Mouse (Mus musculus): ENCODE results near the gene Olfr971. TPM values are rescaled to one million over a fixed set of nuclear protein-coding genes. Genes with fewer than 3 reads are reported as not detected.
"Not testable (repeated sequence)": the region's sequence is repeated elsewhere in the genome, so short reads cannot be mapped to it uniquely, and the experiment has no call there.

The Olfr971 gene
- not detected for total RNA-seq (2022)

GRCm38 (mm10) chr9:39836576-39836975, at the start of gene Olfr971:
Gene Olfr971 (plus strand): TSS chr9:39836876.
- not testable (repeated sequence) for DNase-seq (ENCODE audit: low spot score in 2 of 2)

GRCm38 (mm10) chr9:39790558-39790957, 46.1 kb upstream of the Olfr971 start, which contains the start of gene Olfr969:
Gene Olfr969 (plus strand): TSS chr9:39790945.
- DNase-seq (ENCODE audit: low spot score in 2 of 2) = no peak

GRCm38 (mm10) chr9:39808560-39808959, 28.1 kb upstream of the Olfr971 start, which contains the start of gene Olfr970:
Gene Olfr970 (plus strand): TSS chr9:39808860.
- no peak for DNase-seq (ENCODE audit: low spot score in 2 of 2)

- DNase-seq (ENCODE audit: low spot score in 2 of 2) = no peak
These were observed 29.4 kb downstream of the Olfr971 start, which contains the start of gene Olfr972 for GRCm38 (mm10) chr9:39866122-39866521. Gene Olfr972 (plus strand): TSS chr9:39866422.

DNA sequence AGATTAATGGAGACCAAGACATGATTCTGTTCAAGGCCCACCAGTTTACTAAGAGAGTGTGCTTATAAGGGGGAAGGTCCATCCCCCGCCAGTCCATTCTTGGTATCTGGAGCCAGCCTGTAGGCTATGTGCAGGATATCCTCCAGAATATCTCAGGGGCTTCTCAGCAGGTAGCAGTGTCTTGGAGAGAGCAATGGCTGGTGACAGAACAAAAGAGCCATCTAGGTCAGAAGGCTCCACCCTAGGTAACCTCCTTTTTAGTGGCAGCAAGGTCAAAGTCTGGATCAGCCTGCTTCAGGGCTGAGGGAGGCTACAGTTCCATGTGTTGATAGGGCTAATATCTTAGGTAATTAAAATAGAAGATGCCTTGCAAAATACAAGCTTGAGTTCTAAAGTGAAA, 35.3 kb downstream of the Olfr971 start:
- not testable (repeated sequence) for DNase-seq (ENCODE audit: low spot score in 2 of 2)

GRCm38 (mm10) chr9:39877541-39878396, 41.1 kb downstream of the Olfr971 start:
- not testable (repeated sequence) for DNase-seq (ENCODE audit: low spot score in 2 of 2)

Other genes starting within 250 kb of the Olfr971 start
- under 1 TPM; 0.16 to 0.54 (median 0.34) TPM for gene AW551984, start 232.5 kb upstream of the Olfr971 start, total RNA-seq (2022)
- not detected for gene Olfr148, start 226.2 kb upstream of the Olfr971 start, total RNA-seq (2022)
- gene Olfr960, start 215.5 kb upstream of the Olfr971 start, total RNA-seq (2022) = not detected
- not detected for gene Olfr961, start 191.8 kb upstream of the Olfr971 start, total RNA-seq (2022)
- not detected for gene Olfr963, start 169.7 kb upstream of the Olfr971 start, total RNA-seq (2022)
- gene Olfr149, start 129.8 kb upstream of the Olfr971 start, total RNA-seq (2022) = not detected
- gene Olfr965, start 125.5 kb upstream of the Olfr971 start, total RNA-seq (2022) = not detected
- gene Olfr150, start 105.9 kb upstream of the Olfr971 start, total RNA-seq (2022) = not detected
- not detected for gene Olfr967, start 90.6 kb upstream of the Olfr971 start, total RNA-seq (2022)
- gene Olfr968, start 53.6 kb upstream of the Olfr971 start, total RNA-seq (2022) = not detected
- not detected for gene Olfr969, start 45.9 kb upstream of the Olfr971 start, total RNA-seq (2022)
- not detected for gene Olfr970, start 28.0 kb upstream of the Olfr971 start, total RNA-seq (2022)
- gene Olfr972, start 29.5 kb downstream of the Olfr971 start, total RNA-seq (2022) = not detected
- gene Olfr229, start 70.5 kb downstream of the Olfr971 start, total RNA-seq (2022) = not detected
- not detected for gene Olfr974, start 100.6 kb downstream of the Olfr971 start, total RNA-seq (2022)
- gene Olfr975, start 115.2 kb downstream of the Olfr971 start, total RNA-seq (2022) = not detected
- not detected for gene Olfr976, start 124.3 kb downstream of the Olfr971 start, total RNA-seq (2022)
- gene Olfr978, start 155.2 kb downstream of the Olfr971 start, total RNA-seq (2022) = not detected
- not detected for gene Olfr979, start 166.6 kb downstream of the Olfr971 start, total RNA-seq (2022)
- gene Olfr980, start 172.7 kb downstream of the Olfr971 start, total RNA-seq (2022) = not detected
- not detected for gene Olfr981, start 184.6 kb downstream of the Olfr971 start, total RNA-seq (2022)
- not detected for gene Olfr982, start 237.0 kb downstream of the Olfr971 start, total RNA-seq (2022)

All from gastrocnemius, adult 8-10 months (tissue).